8 mouse cellular contexts compared by ENCODE assay signal in the genomic region with DNA sequence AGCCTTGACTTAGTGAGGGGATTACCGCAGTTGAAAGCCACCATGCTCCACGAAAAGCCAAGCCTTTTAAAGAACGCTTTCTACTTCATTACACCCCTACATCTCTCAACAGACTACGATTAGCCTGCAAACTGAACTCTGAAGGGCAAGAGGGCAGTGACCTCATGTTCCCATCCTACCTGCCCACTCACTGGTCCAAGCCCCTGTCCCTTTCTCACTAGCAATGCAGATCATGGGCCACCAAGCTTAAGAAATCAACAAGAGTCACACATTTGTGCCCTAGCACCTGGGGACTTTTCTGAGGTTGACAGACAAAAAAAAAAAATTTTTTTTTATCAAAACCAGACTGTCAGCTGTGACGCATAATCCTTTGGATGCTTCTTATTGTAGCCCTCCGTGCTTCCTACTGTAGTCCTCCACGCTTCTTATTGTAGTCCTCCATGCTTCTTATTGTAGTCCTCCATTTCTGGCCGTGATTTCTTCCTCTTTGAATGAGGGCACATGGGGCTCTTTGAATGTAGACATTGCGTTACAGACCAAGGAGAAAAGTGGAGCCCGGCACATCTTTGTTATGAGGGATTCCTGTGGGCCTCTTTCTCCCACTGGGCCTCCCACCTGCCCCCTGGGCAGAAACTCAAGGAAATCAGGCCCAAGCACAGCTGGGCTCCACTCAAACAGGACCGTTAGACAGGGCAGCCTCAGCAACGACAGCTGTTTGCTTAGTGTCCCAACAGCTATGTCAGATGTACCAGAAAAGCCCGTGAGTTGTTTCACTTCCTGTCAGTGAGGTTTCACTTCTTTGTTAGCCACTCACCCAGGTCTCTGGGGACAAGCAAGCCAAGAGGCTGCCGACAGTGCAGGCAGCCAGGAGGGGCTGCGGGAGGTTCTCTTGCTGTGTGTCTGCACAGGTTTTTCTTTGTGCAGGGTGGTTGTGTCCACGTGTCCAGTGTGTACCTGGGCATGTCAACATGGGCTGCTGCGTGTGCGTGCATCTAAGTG. TPM values are rescaled to one million over a fixed set of nuclear protein-coding genes. Genes with fewer than 3 reads are reported as not detected.
DNase-seq lines count a peak whose midpoint lies in the region.

No protein-coding gene starts in this region.

- intact Hi-C loops in left cerebral cortex, postnatal 36 days (cut with DNase I): no loop called here

- peak; percentile 44 for DNase-seq in layer of hippocampus, adult 9-11 months
- DNase-seq in layer of hippocampus, adult 8-10 months (ENCODE audit: low spot score in 2 of 2): no peak
- peak; percentile 24 for DNase-seq in brain, adult 2 months (ENCODE audit: low read depth, low spot score)
- DNase-seq in induced T-regulatory cell, adult 2 months (ENCODE audit: low read depth): peak; percentile 81
- DNase-seq in natural killer cell, adult 2 months (ENCODE audit: low spot score in 2 of 2): peak; percentile 64 to 89
- no peak for DNase-seq in Muller cell, postnatal 12 days (ENCODE audit: inconsistent ontology term)
- no peak for DNase-seq in left cerebral cortex, postnatal 36 days (ENCODE audit: low spot score in 2 of 2)
- DNase-seq in right cerebral cortex, postnatal 25 days: no peak

RNA-seq across cellular contexts. Expression of a gene that starts 36.1 kb away (rescaled TPM):
- total RNA-seq in layer of hippocampus, adult 8-10 months (2022): 10 to 100 TPM; 32.5 to 39.6 (median 35.5) TPM
- 10 to 100 TPM; 30.9 to 44.9 TPM for total RNA-seq in left cerebral cortex, postnatal 36 days (2021)

Comparison
In these comparisons a context has a peak if more than half of its experiments do, and no peak if none do; other contexts are left out.
1. DNase-seq: peak in layer of hippocampus, adult 9-11 months (single experiment), brain, adult 2 months (single experiment), induced T-regulatory cell, adult 2 months (single experiment) and natural killer cell, adult 2 months (2 of 2); none in layer of hippocampus, adult 8-10 months (0 of 2), Muller cell, postnatal 12 days (single experiment), left cerebral cortex, postnatal 36 days (0 of 2) and right cerebral cortex, postnatal 25 days (single experiment).